Mouse (Mus musculus): ENCODE results near the gene Itga11. TPM values are rescaled to one million over a fixed set of nuclear protein-coding genes. Genes with fewer than 3 reads are reported as not detected.

Gene Itga11
- total and polyA plus RNA-seq, 2 experiments from 2014 or later, result 0.50 to 2.1 TPM

DNA sequence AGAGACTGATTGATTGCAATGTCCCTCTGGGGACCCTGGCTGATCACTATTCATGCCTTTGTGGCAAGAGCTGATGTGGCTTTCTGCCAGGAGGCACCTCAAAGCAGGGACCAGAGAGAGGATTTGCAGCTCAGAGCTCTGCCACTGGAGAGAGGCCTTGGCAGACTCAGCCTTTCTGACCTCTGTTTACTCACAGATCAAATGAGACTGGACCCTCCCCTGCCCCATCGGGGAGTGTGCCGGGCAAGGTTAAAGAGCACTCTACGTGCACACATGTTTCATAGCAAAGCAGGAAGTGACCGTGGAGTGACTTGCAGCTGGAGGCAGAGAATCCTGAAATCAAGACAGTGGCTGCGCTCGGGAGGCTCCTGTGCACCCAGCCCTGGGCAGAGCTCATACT, 30.2 kb downstream of the Itga11 start:
- DNase-seq (ENCODE audit: low spot score) (no peak), ATAC-seq (no peak)
- H3K9ac ChIP-seq (replicated peaks; ENCODE audit: low read length), result no peak overlapping the region
- H3K4me1 ChIP-seq (ENCODE audit: insufficient read depth, low read length), result peaks cover 5% of the 10 kb centered on the region; the same call in 1 of the 2 replicates
- no peaks in the 10 kb centered on the region for H3K27me3 ChIP-seq (ENCODE audit: insufficient read depth, low read length)
- no peaks in the 10 kb centered on the region for H3K36me3 ChIP-seq (ENCODE audit: insufficient read depth, low read length)
- no peak for TF ChIP-seq CTCF (IDR thresholded peaks at IDR 0.05; ENCODE audit: low read depth)
- H3K4me3 ChIP-seq (ENCODE audit: low read length), result no peak overlapping the region
- H3K27ac ChIP-seq, result no peak overlapping the region
- WGBS, result 44% methylated on average over 6 of the region's 6 CpGs
- no peak overlapping the region for H3K4me2 ChIP-seq (ENCODE audit: low read depth, low read length)
- no peaks in the 10 kb centered on the region for H3K9me3 ChIP-seq (ENCODE audit: low read length)

DNA sequence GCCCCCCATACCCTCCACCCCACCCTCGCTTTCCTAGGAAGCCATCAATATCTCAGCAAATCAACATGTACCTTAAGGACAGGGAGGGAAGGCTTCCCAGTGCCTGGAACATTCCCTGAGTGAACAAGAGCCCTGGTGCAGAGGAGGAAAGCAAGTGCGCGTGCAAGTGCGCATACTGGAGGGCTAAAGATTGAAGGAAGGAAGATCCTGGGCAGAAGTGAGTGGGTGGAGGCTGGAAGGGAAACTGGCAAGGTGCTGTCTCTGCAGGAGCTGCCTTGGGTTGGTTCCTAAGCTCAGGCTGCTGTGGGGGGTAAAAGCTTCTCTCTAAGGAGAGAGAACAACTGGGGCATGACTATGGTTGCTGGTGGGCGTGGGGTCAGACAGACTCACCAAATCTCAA, 32.4 kb downstream of the Itga11 start:
- Histone ChIP-seq H3K4me3 (ENCODE audit: low read length) (no peak overlapping the region), H3K4me1 (ENCODE audit: insufficient read depth, low read length) (peaks cover 5% of the 10 kb centered on the region; the same call in 1 of the 2 replicates), H3K36me3 (ENCODE audit: insufficient read depth, low read length) (no peaks in the 10 kb centered on the region), H3K9ac (replicated peaks; ENCODE audit: low read length) (no peak overlapping the region), H3K4me2 (ENCODE audit: low read depth, low read length) (no peak overlapping the region), H3K27me3 (ENCODE audit: insufficient read depth, low read length) (no peaks in the 10 kb centered on the region), H3K27ac (no peak overlapping the region), H3K9me3 (ENCODE audit: low read length) (no peaks in the 10 kb centered on the region)
- TF ChIP-seq CTCF (IDR thresholded peaks at IDR 0.05; ENCODE audit: low read depth), result no peak
- ATAC-seq (no peak), DNase-seq (ENCODE audit: low spot score) (no peak)
- 92% methylated on average over 5 of the region's 5 CpGs for WGBS

DNA sequence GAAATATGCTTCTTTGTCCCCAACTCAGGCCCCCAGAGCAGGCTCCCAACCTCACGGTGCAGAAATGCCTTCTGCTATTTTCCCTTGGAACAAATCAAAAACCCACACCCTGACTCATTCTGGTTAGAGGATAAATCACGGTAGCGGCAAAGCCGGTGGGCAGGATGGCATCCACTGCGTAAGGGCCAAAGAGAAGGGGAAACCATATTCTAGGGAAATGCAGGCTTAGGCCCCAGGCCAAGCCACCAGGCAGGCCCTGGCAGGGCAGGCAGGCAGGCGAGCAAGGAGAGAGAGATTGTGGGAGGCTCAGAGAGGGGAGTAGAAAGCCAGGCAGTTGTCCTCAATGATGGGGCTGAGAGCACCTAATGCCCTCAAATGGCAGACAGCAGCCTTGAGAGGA, 34.7 kb downstream of the Itga11 start:
- no peak overlapping the region for H3K27ac ChIP-seq
- no peak for TF ChIP-seq CTCF (IDR thresholded peaks at IDR 0.05; ENCODE audit: low read depth)
- no peak overlapping the region for H3K9ac ChIP-seq (replicated peaks; ENCODE audit: low read length)
- H3K27me3 ChIP-seq (ENCODE audit: insufficient read depth, low read length), result no peaks in the 10 kb centered on the region
- peaks cover 5% of the 10 kb centered on the region; the same call in 1 of the 2 replicates for H3K4me1 ChIP-seq (ENCODE audit: insufficient read depth, low read length)
- H3K4me3 ChIP-seq (ENCODE audit: low read length), result no peak overlapping the region
- H3K9me3 ChIP-seq (ENCODE audit: low read length), result no peaks in the 10 kb centered on the region
- no peak for ATAC-seq
- DNase-seq (ENCODE audit: low spot score), result no peak
- no peaks in the 10 kb centered on the region for H3K36me3 ChIP-seq (ENCODE audit: insufficient read depth, low read length)
- WGBS, result 68% methylated on average over 6 of the region's 6 CpGs
- no peak overlapping the region for H3K4me2 ChIP-seq (ENCODE audit: low read depth, low read length)

DNA sequence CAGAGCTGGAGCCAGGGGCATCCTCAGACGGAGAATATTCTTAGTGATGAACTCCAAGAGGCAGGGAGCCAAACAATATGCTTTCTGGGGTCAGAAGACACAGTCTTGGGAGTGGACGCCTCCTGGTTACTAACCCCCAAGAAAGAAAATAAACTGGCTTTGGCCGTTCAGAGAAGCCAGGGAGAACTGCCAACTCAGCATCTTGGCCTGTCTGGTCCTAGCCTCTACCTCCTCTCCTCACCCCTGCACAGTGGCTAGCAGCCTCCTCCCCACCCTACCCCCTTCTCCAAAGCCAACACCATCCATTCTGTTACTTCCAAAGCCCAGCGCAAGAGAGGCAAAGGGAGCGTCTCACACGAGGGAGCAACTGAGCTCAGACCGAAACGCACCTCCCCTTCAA, 35.4 kb downstream of the Itga11 start:
- Histone ChIP-seq H3K9me3 (ENCODE audit: low read length) (no peaks in the 10 kb centered on the region), H3K4me1 (ENCODE audit: insufficient read depth, low read length) (peaks cover 4% of the 10 kb centered on the region; the same call in 1 of the 2 replicates), H3K27ac (no peak overlapping the region), H3K27me3 (ENCODE audit: insufficient read depth, low read length) (no peaks in the 10 kb centered on the region), H3K36me3 (ENCODE audit: insufficient read depth, low read length) (no peaks in the 10 kb centered on the region), H3K4me3 (ENCODE audit: low read length) (no peak overlapping the region), H3K9ac (replicated peaks; ENCODE audit: low read length) (no peak overlapping the region), H3K4me2 (ENCODE audit: low read depth, low read length) (no peak overlapping the region)
- WGBS, result 70% methylated on average over 8 of the region's 8 CpGs
- DNase-seq (ENCODE audit: low spot score) (no peak), ATAC-seq (no peak)
- TF ChIP-seq CTCF (IDR thresholded peaks at IDR 0.05; ENCODE audit: low read depth), result no peak

DNA sequence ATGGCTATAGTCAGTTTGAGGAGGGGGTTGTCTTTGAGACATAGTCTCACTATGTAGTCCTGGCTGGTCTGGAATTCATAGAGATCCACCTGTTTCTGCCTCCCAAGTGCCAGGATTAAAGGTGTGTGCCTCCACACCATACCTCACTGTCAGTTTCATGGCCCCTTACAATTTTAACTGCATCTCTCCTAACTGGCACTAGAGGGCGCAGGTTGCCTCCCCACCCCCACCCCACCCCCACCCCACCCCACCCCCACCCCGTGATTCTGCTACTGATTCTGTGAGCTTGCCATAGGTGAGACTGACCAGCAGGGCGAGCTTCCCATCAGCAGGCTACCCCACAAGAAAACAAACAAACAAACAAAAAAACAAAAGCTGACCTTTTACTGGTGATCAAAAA, 36.7 kb downstream of the Itga11 start:
- Histone ChIP-seq H3K27ac (no peak overlapping the region), H3K9ac (replicated peaks; ENCODE audit: low read length) (no peak overlapping the region), H3K36me3 (ENCODE audit: insufficient read depth, low read length) (no peaks in the 10 kb centered on the region), H3K4me3 (ENCODE audit: low read length) (no peak overlapping the region), H3K9me3 (ENCODE audit: low read length) (no peaks in the 10 kb centered on the region), H3K4me1 (ENCODE audit: insufficient read depth, low read length) (no peaks in the 10 kb centered on the region; the same call in 1 of the 2 replicates), H3K27me3 (ENCODE audit: insufficient read depth, low read length) (no peaks in the 10 kb centered on the region), H3K4me2 (ENCODE audit: low read depth, low read length) (no peak overlapping the region)
- 62% methylated on average over 3 of the region's 3 CpGs for WGBS
- ATAC-seq (no peak), DNase-seq (ENCODE audit: low spot score) (no peak)
- TF ChIP-seq CTCF (IDR thresholded peaks at IDR 0.05; ENCODE audit: low read depth), result no peak

DNA sequence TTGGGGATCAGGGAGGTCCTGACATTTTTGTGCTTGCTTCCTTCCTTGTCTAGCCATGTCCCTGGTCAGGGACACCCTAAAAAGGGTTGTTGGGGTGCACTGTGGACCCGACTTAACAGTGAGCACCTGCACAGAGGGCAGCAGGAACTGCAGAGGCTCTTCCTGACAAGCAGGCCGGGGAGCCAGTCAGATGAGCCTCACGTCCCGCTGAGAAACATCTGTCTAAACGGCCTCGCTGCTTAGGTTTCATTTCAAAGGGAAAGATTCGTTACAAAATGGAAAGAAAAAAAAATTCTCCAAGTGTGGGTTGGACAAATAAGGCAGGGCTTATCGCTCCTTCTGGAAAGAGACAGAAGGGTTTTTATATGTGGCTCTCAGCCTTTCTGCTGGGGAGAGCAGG, 40.4 kb downstream of the Itga11 start:
- no peak for TF ChIP-seq CTCF (IDR thresholded peaks at IDR 0.05; ENCODE audit: low read depth)
- no peaks in the 10 kb centered on the region for H3K27me3 ChIP-seq (ENCODE audit: insufficient read depth, low read length)
- H3K4me1 ChIP-seq (ENCODE audit: insufficient read depth, low read length), result peaks cover 3% of the 10 kb centered on the region; the same call in 1 of the 2 replicates
- no peaks in the 10 kb centered on the region for H3K9me3 ChIP-seq (ENCODE audit: low read length)
- H3K36me3 ChIP-seq (ENCODE audit: insufficient read depth, low read length), result no peaks in the 10 kb centered on the region
- DNase-seq (ENCODE audit: low spot score) (peak; percentile 27), ATAC-seq (no peak)
- 0 out of 2 replicates have a peak overlapping the region, but pooled peaks have one; percentile 21 for H3K9ac ChIP-seq (replicated peaks; ENCODE audit: low read length)
- 41% methylated on average over 8 of the region's 8 CpGs for WGBS
- no peak overlapping the region for H3K4me2 ChIP-seq (ENCODE audit: low read depth, low read length)
- H3K4me3 ChIP-seq (ENCODE audit: low read length), result no peak overlapping the region
- H3K27ac ChIP-seq, result no peak overlapping the region

DNA sequence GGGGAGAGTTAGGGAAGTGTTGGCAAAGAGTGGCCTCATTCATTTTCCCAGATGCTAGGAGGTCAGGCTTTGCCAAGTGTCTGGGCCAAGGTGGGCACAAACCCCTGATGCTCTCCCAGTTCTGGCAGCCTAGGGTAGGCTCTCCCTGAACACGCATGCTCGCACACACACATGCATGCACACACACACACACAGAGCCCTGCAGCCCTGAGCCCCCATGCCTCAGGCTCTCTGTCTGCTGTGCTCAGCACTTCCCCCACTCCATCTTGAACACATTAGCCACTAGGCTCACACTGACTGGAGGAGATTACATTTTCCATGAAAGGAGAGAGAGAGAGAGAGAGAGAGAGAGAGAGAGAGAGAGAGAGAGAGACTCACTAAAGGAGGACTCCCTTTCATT, 44.2 kb downstream of the Itga11 start:
- no peak overlapping the region for H3K4me2 ChIP-seq (ENCODE audit: low read depth, low read length)
- H3K4me3 ChIP-seq (ENCODE audit: low read length), result no peak overlapping the region
- WGBS, result 71% methylated on average over 2 of the region's 2 CpGs
- no peaks in the 10 kb centered on the region for H3K9me3 ChIP-seq (ENCODE audit: low read length)
- H3K27me3 ChIP-seq (ENCODE audit: insufficient read depth, low read length), result no peaks in the 10 kb centered on the region
- TF ChIP-seq CTCF (IDR thresholded peaks at IDR 0.05; ENCODE audit: low read depth), result no peak
- H3K4me1 ChIP-seq (ENCODE audit: insufficient read depth, low read length), result peaks cover 3% of the 10 kb centered on the region; the same call in 1 of the 2 replicates
- ATAC-seq (no peak), DNase-seq (ENCODE audit: low spot score) (no peak)
- H3K9ac ChIP-seq (replicated peaks; ENCODE audit: low read length), result no peak overlapping the region
- H3K36me3 ChIP-seq (ENCODE audit: insufficient read depth, low read length), result no peaks in the 10 kb centered on the region
- H3K27ac ChIP-seq, result no peak overlapping the region

Measured in hindbrain, postnatal 0 days (tissue).